Mouse (Mus musculus): Measurements from ENCODE around the gene Gm45208. TPM values are rescaled to one million over a fixed set of nuclear protein-coding genes. Genes with fewer than 3 reads are reported as not detected.

Gene Gm45208
- total RNA-seq, 2 experiments from 2014 or later = not detected

DNA sequence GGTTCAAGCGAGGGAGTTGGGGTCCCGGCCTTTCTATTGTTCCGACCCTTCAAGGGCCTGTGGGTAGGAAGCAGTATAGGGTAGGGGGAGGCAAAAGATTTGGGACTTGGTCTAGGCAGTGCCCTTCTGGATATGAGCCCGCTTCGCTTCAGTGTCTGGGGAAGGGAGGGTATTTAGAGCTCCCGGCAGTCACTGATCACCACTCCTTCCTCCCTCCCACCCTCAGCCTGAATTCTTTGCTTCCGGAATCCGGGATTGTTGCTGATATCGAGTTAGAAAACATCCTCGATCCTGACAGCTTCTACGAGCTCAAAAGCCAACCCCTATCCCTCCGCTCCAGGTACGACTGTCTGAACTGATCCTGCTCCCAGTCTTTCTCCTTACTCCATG is 43.2 kb downstream of the Gm45208 start:
- intact Hi-C loops (cut with DNase I) = no loop called here
- DNase-seq (ENCODE audit: low spot score in 2 of 2) = no peak

DNA sequence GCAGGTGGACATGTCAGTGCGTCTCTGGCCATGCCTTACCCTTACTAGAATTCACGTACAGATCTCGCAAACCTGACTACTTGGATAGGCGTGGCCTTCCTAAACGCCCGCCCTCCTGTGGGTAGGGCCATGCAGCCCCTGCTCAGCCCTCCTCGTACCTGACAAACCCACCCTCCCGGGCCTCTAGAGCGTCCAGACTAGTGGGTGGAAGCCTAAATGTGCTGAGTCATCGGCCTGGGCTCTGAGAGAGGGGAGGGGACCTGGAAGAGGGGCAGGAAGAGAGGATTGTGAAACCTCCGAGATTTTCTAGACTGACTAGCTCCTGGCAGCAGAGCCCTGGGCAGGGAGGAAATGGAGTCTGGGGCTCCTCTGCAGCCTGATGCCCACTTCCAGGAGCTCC is 43.7 kb downstream of the Gm45208 start:
- intact Hi-C loops (cut with DNase I) = no loop called here
- no peak for DNase-seq (ENCODE audit: low spot score in 2 of 2)

DNA sequence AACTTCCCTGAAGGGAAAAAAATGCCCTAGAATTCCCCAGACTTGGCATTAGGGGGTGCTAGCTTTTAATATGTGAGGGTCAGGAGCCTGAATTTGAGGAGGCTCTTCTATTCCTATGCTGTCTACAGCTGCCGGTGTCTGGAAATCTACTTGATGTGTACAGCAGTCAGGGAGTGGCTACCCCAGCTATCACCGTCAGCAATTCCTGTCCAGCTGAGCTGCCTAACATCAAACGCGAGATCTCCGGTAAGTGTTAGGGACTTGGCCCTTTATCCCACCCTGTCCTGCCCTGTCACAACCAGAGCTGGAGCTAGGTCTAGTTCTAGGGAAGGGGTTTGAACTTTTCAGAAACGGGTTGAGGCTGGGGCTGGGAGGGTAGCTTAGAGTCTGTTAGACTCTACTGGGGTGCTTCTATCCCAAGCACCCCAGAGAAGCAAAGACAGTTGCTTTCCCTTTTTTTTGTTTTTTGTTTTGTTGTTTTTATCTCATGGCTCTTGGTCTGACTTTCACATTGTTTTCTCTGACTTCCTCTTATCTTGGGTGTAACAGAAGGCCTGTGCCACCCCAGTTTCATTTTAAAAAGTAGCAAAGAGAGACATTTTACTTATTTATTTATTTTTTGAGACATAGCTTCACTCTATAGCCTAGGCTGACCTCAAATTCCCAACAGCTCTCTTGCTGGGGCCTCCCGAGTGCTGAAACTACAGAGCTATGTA is 47.4 kb downstream of the Gm45208 start:
- intact Hi-C loops (cut with DNase I) = no loop called here
- no peak for DNase-seq (ENCODE audit: low spot score in 2 of 2)

GRCm38 (mm10) chrX:7772766-7773165 is 50.7 kb downstream of the Gm45208 start:
- intact Hi-C loops (cut with DNase I) = no loop called here
- no peak for DNase-seq (ENCODE audit: low spot score in 2 of 2)

GRCm38 (mm10) chrX:7775501-7776205 is 53.6 kb downstream of the Gm45208 start:
- intact Hi-C loops (cut with DNase I) = no loop called here
- no peak for DNase-seq (ENCODE audit: low spot score in 2 of 2)

DNA sequence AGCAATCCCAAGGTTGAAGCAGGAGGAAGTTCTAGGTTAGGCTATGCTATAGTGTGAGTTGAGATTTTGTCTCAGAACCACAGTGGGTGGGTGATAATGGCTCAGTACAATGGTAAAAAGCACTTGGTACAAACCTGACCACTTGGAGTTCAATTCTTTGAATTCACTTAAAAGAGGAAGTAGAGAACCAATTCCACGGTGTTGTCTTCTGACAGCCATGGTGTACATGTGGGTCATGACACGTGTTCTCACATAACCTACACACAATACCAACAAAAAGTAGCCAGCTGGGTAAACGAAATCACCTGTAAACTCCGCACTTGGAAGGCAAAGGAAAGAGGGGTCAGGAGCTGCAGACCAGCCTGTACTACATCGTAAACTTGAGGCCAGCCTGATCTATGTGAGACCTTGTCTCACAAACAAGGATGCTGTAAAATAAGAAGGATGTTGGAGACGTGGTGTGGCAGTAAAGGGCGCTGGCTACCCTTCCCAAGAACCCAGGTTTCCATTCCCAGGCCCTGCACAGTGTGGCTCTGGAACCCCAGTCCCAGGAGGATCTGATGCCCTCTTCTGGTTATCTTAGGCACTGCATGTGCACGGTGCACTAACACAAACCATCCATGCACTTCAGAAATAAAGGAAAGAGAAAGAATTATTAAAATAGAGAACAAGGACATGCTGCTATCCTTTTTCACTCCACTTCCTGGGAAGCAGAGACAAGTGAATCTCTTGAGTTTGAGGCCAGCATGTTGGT is 54.5 kb downstream of the Gm45208 start:
- DNase-seq (ENCODE audit: low spot score in 2 of 2) = peak in 1 of 2 experiments; percentile 39
- intact Hi-C loops (cut with DNase I) = no loop called here

DNA sequence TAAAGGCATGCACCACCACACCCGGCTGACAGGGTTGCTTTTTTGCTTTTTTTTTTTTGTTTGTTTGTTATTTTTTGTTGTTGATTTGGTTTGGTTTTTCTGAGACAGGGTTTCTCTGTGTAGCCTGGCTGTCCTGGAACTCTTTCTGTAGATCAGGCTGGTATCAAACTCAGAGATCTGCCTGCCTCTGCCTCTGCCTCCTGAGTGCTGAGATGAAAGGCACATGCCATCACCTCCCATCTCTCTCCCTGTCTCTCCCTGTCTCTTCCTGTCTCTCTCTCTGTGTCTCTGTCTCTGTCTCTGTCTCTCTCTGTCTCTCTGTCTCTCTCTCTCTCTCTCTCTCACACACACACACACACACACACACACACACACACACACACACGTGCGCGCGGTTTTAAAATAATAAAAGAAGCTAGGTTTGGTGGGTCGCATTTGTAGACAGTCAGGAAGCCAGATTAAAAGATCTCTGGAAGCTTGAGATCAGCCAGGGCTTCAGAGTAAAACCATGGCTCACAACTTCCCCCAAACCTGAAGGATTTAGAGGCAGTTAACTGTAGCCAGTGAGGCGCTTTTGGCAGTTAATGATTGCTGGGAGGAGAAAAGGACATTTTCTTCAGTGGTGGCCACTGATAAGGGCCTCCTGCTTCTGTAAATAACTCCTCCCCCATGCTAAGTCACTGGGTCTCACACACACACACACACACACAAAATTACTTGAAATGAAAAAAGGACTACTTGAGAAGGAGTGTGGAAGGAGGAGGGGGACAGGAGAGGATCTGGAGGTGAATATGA is 56.6 kb downstream of the Gm45208 start:
- no peak for DNase-seq (ENCODE audit: low spot score in 2 of 2)
- intact Hi-C loops (cut with DNase I) = no loop called here

- intact Hi-C loops (cut with DNase I) = no loop called here
- DNase-seq (ENCODE audit: low spot score in 2 of 2) = no peak
Measured at GRCm38 (mm10) chrX:7779294-7779693, 57.2 kb downstream of the Gm45208 start.

Other genes with a start within 250 kb of the Gm45208 start
- gene Foxp3, start 148.6 kb upstream of the Gm45208 start, total RNA-seq (2021) = not detected
- gene Ppp1r3f, start 148.0 kb upstream of the Gm45208 start, total RNA-seq (2021) = 10 to 100 TPM; 19.1 to 24.9 TPM
- gene Ccdc22, start 116.7 kb upstream of the Gm45208 start, total RNA-seq (2021) = 10 to 100 TPM; 31.6 to 32.1 TPM
- gene Cacna1f, start 115.2 kb upstream of the Gm45208 start, total RNA-seq (2021) = under 1 TPM; 0.11 to 0.32 TPM
- 1,000 to 10,000 TPM; 1,776 to 2,090 TPM for gene Syp, start 83.8 kb upstream of the Gm45208 start, total RNA-seq (2021)
- gene Prickle3, start 65.0 kb upstream of the Gm45208 start, total RNA-seq (2021) = 1 to 10 TPM; 1.4 to 3.0 TPM
- gene Plp2, start 50.9 kb upstream of the Gm45208 start, total RNA-seq (2021) = 1 to 10 TPM; 8.4 to 9.1 TPM
- under 1 TPM; 0.17 to 0.41 TPM for gene Magix, start 41.0 kb upstream of the Gm45208 start, total RNA-seq (2021)
- 10 to 100 TPM; 34.8 to 35.7 TPM for gene Gpkow, start 25.1 kb upstream of the Gm45208 start, total RNA-seq (2021)
- 10 to 100 TPM; 64.0 to 64.3 TPM for gene Wdr45, start 7.9 kb upstream of the Gm45208 start, total RNA-seq (2021)
- 100 to 1,000 TPM in 1 of 2 experiments, 10 to 100 TPM in 1; 91.1 to 103 TPM for gene Praf2, start 6.2 kb downstream of the Gm45208 start, total RNA-seq (2021)
- gene Ccdc120, start 28.7 kb downstream of the Gm45208 start, total RNA-seq (2021) = 10 to 100 TPM; 22.8 to 24.8 TPM
- gene Tfe3, start 40.3 kb downstream of the Gm45208 start, total RNA-seq (2021) = 10 to 100 TPM; 32.5 to 33.8 TPM
- gene Gripap1, start 67.5 kb downstream of the Gm45208 start, total RNA-seq (2021) = 100 to 1,000 TPM in 1 of 2 experiments, 10 to 100 TPM in 1; 90.3 to 118 TPM
- 1 to 10 TPM; 8.2 to 9.3 TPM for gene Kcnd1, start 100.0 kb downstream of the Gm45208 start, total RNA-seq (2021)
- gene Otud5, start 119.1 kb downstream of the Gm45208 start, total RNA-seq (2021) = 10 to 100 TPM; 79.5 to 82.3 TPM
- 10 to 100 TPM; 50.7 to 52.1 TPM for gene Pim2, start 156.0 kb downstream of the Gm45208 start, total RNA-seq (2021)
- 10 to 100 TPM; 41.3 to 44.5 TPM for gene Slc35a2, start 161.8 kb downstream of the Gm45208 start, total RNA-seq (2021)
- gene Pqbp1, start 177.0 kb downstream of the Gm45208 start, total RNA-seq (2021) = 10 to 100 TPM; 76.0 to 89.2 TPM
- gene Timm17b, start 177.1 kb downstream of the Gm45208 start, total RNA-seq (2021) = 10 to 100 TPM; 24.5 to 24.8 TPM
- gene Gm10491, start 185.6 kb downstream of the Gm45208 start, total RNA-seq (2021) = not detected
- not detected for gene Gm10490, start 187.3 kb downstream of the Gm45208 start, total RNA-seq (2021)
- 100 to 1,000 TPM; 432 to 536 TPM for gene Pcsk1n, start 197.6 kb downstream of the Gm45208 start, total RNA-seq (2021)
- gene Eras, start 206.4 kb downstream of the Gm45208 start, total RNA-seq (2021) = not detected
- 10 to 100 TPM; 42.8 to 57.2 TPM for gene Hdac6, start 225.6 kb downstream of the Gm45208 start, total RNA-seq (2021)